Mouse (Mus musculus): ENCODE measurements around the gene Pim1. TPM values are rescaled to one million over a fixed set of nuclear protein-coding genes. Genes with fewer than 3 reads are reported as not detected.

Gene Pim1
- polyA plus RNA-seq, 1 experiment, result 350 TPM

- Histone ChIP-seq H3K27me3 (ENCODE audit: control insufficient read depth, insufficient read depth, low read length, poor library complexity, severe bottlenecking) (no peaks in the 10 kb centered on the region), H3K4me3 (ENCODE audit: low read depth, low read length) (no peak overlapping the region), H3K9ac (ENCODE audit: low read depth, poor library complexity, severe bottlenecking) (no peak overlapping the region), H3K9me3 (replicated peaks; ENCODE audit: control insufficient read depth, insufficient read depth, low read length, poor library complexity, severe bottlenecking) (no peaks in the 10 kb centered on the region), H3K36me3 (ENCODE audit: control insufficient read depth, insufficient read depth, low read length, poor library complexity, severe bottlenecking) (peaks cover 9% of the 10 kb centered on the region), H3K4me1 (ENCODE audit: control insufficient read depth, insufficient read depth, low read length) (peaks cover 2% of the 10 kb centered on the region), H3K27ac (ENCODE audit: insufficient read depth, low read length) (no peak overlapping the region)
- TF ChIP-seq POLR2A (IDR thresholded peaks at IDR 0.05; ENCODE audit: insufficient read depth, low read length), result no peak
These were observed 9.0 kb downstream of the Pim1 start for GRCm38 (mm10) chr17:29499511-29499910.

DNA sequence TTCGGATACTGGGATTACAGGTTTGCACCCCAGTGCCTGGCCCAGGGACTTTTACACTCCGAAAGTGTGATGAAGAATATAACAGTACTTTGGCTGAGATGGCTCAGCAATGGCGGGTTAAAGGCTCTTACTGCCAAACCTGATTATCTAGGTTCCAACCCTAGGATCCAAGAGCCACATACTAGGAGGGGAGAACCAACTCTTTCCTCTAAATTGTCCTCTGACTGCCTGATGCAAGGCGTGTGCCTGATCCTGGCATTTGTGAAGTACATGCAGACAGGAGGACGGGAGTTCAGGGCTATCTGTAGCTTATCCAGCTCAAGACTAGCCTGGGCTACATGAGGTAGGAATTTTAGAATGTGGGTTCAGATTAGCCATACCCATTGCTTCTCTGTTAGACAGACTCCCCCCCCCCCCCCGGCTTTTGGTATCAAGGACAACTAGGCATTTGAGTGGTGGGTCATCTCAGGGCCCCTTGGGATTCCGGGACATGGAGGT is 9.7 kb downstream of the Pim1 start:
- no peak for TF ChIP-seq CTCF (IDR thresholded peaks at IDR 0.05; ENCODE audit: low read depth, low read length)
- TF ChIP-seq EP300 (IDR thresholded peaks at IDR 0.05; ENCODE audit: insufficient read depth, low read depth, low read length), result no peak
- no peak for TF ChIP-seq POLR2A (IDR thresholded peaks at IDR 0.05; ENCODE audit: insufficient read depth, low read length)
- H3K4me3 ChIP-seq (ENCODE audit: low read depth, low read length), result no peak overlapping the region
- peaks cover 2% of the 10 kb centered on the region for H3K4me1 ChIP-seq (ENCODE audit: control insufficient read depth, insufficient read depth, low read length)
- H3K27me3 ChIP-seq (ENCODE audit: control insufficient read depth, insufficient read depth, low read length, poor library complexity, severe bottlenecking), result no peaks in the 10 kb centered on the region
- H3K27ac ChIP-seq (ENCODE audit: insufficient read depth, low read length), result no peak overlapping the region
- H3K9me3 ChIP-seq (replicated peaks; ENCODE audit: control insufficient read depth, insufficient read depth, low read length, poor library complexity, severe bottlenecking), result no peaks in the 10 kb centered on the region
- no peak overlapping the region for H3K9ac ChIP-seq (ENCODE audit: low read depth, poor library complexity, severe bottlenecking)
- H3K36me3 ChIP-seq (ENCODE audit: control insufficient read depth, insufficient read depth, low read length, poor library complexity, severe bottlenecking), result 0 out of 2 replicates have a peak, but pooled peaks cover 4% of the 10 kb centered on the region

DNA sequence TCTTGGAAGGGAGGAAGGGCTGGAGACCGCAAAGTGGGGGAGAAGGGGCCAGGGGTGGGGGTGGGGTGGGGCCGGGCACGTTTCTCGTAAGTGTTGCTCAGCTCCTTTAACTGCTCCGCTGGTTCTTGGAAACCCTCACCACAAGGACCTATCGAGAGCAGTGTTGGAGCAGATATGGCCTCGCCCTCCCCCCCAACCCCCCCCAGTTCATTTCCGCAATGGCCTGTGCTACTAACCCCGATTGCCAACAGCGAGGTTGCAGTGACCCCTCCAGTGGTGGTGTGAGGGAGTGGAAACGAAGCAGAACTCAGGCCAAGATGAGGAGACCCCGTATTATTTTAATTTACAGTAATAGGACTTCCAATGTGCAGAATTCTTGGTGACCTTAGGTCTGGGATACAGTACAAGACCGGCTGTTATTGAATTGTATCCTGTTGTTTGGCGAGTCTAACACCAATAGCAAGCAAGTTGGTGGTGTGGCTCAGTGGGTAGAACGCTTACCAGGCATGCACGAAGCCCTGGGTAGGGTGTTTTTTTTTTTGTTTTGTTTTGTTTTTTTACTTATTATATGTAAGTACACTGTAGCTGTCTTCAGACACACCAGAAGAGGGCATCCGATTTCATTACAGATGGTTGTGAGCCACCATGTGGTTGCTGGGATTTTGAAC is 10.4 kb downstream of the Pim1 start:
- no peak for TF ChIP-seq CTCF (IDR thresholded peaks at IDR 0.05; ENCODE audit: low read depth, low read length)
- TF ChIP-seq EP300 (IDR thresholded peaks at IDR 0.05; ENCODE audit: insufficient read depth, low read depth, low read length), result no peak
- no peak for TF ChIP-seq POLR2A (IDR thresholded peaks at IDR 0.05; ENCODE audit: insufficient read depth, low read length)
- H3K36me3 ChIP-seq (ENCODE audit: control insufficient read depth, insufficient read depth, low read length, poor library complexity, severe bottlenecking), result 0 out of 2 replicates have a peak, but pooled peaks cover 4% of the 10 kb centered on the region
- no peak overlapping the region for H3K27ac ChIP-seq (ENCODE audit: insufficient read depth, low read length)
- no peak overlapping the region for H3K4me3 ChIP-seq (ENCODE audit: low read depth, low read length)
- H3K27me3 ChIP-seq (ENCODE audit: control insufficient read depth, insufficient read depth, low read length, poor library complexity, severe bottlenecking), result no peaks in the 10 kb centered on the region
- peaks cover 2% of the 10 kb centered on the region for H3K4me1 ChIP-seq (ENCODE audit: control insufficient read depth, insufficient read depth, low read length)
- no peaks in the 10 kb centered on the region for H3K9me3 ChIP-seq (replicated peaks; ENCODE audit: control insufficient read depth, insufficient read depth, low read length, poor library complexity, severe bottlenecking)
- no peak overlapping the region for H3K9ac ChIP-seq (ENCODE audit: low read depth, poor library complexity, severe bottlenecking)

DNA sequence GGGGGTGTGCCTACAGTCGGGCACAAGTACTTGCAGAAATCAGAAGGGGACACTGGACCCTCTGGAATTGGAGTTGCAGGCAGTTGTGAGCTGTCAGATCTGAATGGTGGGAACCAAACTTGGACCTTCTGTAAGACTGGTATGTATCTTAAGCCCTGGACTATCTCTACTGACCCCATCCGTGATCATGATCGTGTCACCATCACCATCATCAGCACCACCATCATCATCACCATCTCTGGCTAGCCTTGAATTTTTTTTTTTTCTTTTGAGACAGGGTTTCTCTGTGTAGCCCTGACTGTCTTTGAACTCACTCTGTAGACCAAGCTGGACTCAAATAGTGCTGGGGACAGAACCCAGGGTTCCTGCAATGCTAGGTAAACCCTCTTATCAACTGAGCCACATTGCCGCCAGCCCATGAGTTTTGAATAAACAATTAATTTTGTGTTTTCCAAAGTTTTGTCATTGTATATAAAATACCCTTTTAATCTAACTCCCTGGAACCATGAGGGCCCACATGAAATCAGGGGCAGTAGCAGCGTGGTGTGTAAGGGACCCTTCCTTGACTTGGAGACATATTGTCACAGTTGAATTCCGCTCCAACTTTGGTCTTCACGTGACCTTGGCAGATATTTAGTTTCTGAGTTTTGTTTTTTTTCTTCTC is 11.6 kb downstream of the Pim1 start:
- no peak overlapping the region for H3K27ac ChIP-seq (ENCODE audit: insufficient read depth, low read length)

GRCm38 (mm10) chr17:29502669-29503665 is 12.4 kb downstream of the Pim1 start:
- no peak overlapping the region for H3K27ac ChIP-seq (ENCODE audit: insufficient read depth, low read length)
- H3K4me3 ChIP-seq (ENCODE audit: low read depth, low read length), result peak overlapping the region; percentile 13; the same call in 1 of the 2 replicates
- 0 out of 2 replicates have a peak overlapping the region, but pooled peaks have one; percentile 51 for H3K9ac ChIP-seq (ENCODE audit: low read depth, poor library complexity, severe bottlenecking)
- peaks cover 2% of the 10 kb centered on the region for H3K4me1 ChIP-seq (ENCODE audit: control insufficient read depth, insufficient read depth, low read length)
- 0 out of 2 replicates have a peak, but pooled peaks have one; percentile 33 for TF ChIP-seq EP300 (IDR thresholded peaks at IDR 0.05; ENCODE audit: insufficient read depth, low read depth, low read length)
- no peak for TF ChIP-seq POLR2A (IDR thresholded peaks at IDR 0.05; ENCODE audit: insufficient read depth, low read length)
- TF ChIP-seq CTCF (IDR thresholded peaks at IDR 0.05; ENCODE audit: low read depth, low read length), result no peak
- H3K27me3 ChIP-seq (ENCODE audit: control insufficient read depth, insufficient read depth, low read length, poor library complexity, severe bottlenecking), result no peaks in the 10 kb centered on the region
- no peaks in the 10 kb centered on the region for H3K9me3 ChIP-seq (replicated peaks; ENCODE audit: control insufficient read depth, insufficient read depth, low read length, poor library complexity, severe bottlenecking)
- H3K36me3 ChIP-seq (ENCODE audit: control insufficient read depth, insufficient read depth, low read length, poor library complexity, severe bottlenecking), result no peaks in the 10 kb centered on the region

More for the DNA sequence above, 11.6 kb downstream of the Pim1 start:
- Histone ChIP-seq H3K9me3 (replicated peaks; ENCODE audit: control insufficient read depth, insufficient read depth, low read length, poor library complexity, severe bottlenecking) (no peaks in the 10 kb centered on the region), H3K27me3 (ENCODE audit: control insufficient read depth, insufficient read depth, low read length, poor library complexity, severe bottlenecking) (no peaks in the 10 kb centered on the region), H3K36me3 (ENCODE audit: control insufficient read depth, insufficient read depth, low read length, poor library complexity, severe bottlenecking) (no peaks in the 10 kb centered on the region), H3K9ac (ENCODE audit: low read depth, poor library complexity, severe bottlenecking) (no peak overlapping the region), H3K4me3 (ENCODE audit: low read depth, low read length) (no peak overlapping the region), H3K4me1 (ENCODE audit: control insufficient read depth, insufficient read depth, low read length) (peaks cover 2% of the 10 kb centered on the region)
- TF ChIP-seq POLR2A (IDR thresholded peaks at IDR 0.05; ENCODE audit: insufficient read depth, low read length) (no peak), EP300 (IDR thresholded peaks at IDR 0.05; ENCODE audit: insufficient read depth, low read depth, low read length) (no peak), CTCF (IDR thresholded peaks at IDR 0.05; ENCODE audit: low read depth, low read length) (no peak)
